Mouse (Mus musculus) MN1 (cell line): Measurements from ENCODE around the gene Lemd1.

Experiments used
- DNase-seq: peaks from one replicate; pipeline ENCODE4 v3.0.0-alpha.2; 2016; ENCODE audit warnings: low spot score

Gene Lemd1

GRCm38 (mm10) chr1:132201511-132201860, 10.3 kb downstream of the Lemd1 start:
- DNase-seq, result no peak

DNA sequence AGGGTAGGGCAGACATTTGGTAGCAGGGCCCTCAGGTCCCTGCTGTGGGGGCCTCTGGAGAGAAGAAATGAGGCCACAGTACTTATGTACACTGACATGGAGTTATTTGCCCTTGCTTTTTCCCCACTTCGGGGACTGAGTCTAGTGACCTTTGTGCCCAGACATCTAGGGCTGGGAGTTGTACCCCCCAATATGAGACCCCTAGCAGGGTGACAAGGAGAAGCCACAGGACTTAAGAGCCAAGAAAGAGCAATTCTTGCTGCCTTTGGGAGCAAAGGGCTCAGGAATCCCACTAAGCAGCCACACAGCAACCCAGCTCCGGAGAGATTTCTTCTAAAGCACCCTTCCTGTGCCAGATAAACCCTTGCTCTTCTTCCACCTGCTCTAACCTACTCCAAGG, 10.7 kb downstream of the Lemd1 start:
- no peak for DNase-seq

DNA sequence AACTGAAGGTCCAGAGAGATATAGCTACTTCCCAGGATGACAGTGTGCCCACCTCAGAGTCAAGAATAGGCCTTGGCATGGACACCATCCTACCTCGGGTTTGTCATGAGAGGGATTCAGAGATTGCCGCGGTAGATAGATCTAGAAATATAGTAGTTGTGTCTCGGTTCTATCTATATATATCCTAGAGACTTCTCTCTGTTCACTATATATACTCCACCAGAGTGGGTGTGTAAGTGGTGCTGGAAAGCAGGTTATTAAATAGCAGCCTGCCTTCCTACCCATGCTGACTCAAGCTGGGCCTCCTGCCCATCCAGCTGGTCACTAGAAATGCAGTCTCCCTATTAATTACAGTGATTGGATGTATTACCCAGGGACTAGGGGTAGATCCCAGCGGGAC, 11.5 kb downstream of the Lemd1 start:
- DNase-seq, result no peak

DNA sequence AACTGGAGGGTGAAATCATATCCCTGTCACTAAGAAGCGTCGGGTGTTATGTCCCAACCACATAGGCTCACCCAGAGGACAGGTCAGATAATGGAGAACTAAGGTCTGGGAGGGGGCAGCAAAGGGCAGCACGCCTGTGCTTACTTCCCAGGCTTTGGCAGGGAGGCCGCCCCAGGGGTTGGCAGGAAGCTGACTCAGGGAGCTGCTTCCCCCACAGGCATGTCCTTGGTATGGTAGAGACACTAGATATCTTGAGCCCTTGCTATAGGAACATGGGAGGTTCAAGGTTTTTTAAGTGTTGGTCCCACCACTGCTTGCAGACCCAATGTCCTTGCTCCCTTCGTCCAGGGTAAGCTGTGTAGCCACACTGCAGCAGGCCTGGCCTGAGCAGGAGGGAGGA, 14.7 kb downstream of the Lemd1 start:
- no peak for DNase-seq

DNA sequence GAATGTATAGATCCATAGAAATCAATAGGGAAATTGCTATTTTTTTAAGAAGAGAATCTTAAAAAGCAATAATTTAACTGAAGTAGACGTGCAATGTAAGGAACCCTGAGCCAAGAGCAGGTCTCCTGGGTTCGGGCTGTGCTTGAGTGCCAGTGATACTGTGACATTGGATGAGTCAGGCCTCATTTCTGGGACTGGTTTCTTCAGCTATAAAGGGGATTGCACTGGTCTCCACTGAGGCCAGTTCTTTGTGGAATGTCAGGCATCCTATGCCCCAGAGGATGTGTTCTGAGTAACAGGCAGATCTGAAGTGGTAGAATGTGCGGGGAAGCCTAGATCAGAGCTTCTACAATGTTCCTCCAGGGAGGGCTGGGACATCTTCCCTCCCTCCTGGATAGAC, 15.6 kb downstream of the Lemd1 start:
- DNase-seq, result no peak

GRCm38 (mm10) chr1:132208154-132208553, 16.9 kb downstream of the Lemd1 start:
- DNase-seq, result peak; percentile 8

GRCm38 (mm10) chr1:132209400-132209799, 18.2 kb downstream of the Lemd1 start:
- no peak for DNase-seq

- no peak for DNase-seq
Observed at GRCm38 (mm10) chr1:132210922-132211321, 19.7 kb downstream of the Lemd1 start.

GRCm38 (mm10) chr1:132211672-132212071, 20.4 kb downstream of the Lemd1 start:
- DNase-seq, result no peak

DNA sequence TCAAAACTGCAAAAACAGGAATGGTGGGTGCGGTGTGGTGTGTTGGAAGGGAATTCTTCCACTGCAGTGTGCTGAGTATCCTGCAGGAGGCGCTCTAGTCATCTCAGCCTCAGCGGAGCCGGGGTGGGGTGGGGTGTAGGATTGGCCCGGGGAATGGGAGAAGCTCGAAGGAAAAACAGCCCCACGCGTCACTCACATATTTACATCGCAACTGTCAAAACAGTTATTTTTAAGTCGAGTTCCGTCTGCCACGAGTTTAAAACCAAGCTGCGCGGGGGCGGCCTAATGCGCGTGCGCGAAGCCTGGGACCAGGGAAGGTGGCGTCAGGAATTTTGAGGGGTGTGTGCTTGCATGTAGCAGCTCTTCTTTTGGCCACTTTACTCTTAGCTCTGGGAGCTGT, 21.0 kb downstream of the Lemd1 start:
- no peak for DNase-seq

DNA sequence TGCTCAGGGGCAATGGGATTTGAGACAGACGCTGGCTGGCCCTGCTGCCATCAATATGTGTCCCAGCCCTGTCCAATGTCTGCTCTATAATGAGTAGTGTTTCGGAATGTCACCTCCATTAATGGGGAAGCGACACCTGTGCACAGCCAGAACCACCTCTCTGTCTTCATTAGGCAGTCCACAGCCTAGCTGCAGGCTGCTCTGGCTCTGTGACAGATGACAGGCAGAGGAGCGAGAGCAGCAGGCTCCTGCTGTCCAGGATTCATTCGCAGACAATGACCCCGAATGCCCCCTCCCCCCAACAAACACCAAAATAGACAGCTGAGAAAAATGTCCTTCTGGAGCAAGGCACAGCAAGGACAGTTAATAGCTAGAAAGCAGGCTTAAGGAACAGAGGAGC, 21.8 kb downstream of the Lemd1 start:
- DNase-seq, result no peak

GRCm38 (mm10) chr1:132216276-132216675, 25.0 kb downstream of the Lemd1 start:
- DNase-seq, result no peak

GRCm38 (mm10) chr1:132221627-132222026, 30.4 kb downstream of the Lemd1 start:
- DNase-seq, result no peak

DNA sequence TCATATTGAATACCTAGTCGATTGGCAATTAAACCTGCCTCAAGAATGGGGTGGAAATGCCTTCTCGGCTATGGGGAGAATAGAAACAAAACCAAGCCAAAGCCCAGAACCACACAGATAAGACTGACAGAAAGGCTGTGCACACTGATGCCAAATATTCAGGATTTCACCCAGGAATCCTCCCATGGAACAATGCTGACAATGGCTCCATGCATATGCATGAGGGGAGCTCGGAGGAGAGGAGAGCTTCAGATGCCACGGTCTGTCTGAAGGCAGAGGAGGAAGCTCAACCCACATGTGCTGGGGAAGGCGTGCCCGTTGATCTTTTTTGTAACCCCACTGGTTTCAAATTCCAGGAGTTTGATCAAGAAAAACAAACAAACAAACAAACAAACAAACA, 30.9 kb downstream of the Lemd1 start:
- DNase-seq, result no peak

DNA sequence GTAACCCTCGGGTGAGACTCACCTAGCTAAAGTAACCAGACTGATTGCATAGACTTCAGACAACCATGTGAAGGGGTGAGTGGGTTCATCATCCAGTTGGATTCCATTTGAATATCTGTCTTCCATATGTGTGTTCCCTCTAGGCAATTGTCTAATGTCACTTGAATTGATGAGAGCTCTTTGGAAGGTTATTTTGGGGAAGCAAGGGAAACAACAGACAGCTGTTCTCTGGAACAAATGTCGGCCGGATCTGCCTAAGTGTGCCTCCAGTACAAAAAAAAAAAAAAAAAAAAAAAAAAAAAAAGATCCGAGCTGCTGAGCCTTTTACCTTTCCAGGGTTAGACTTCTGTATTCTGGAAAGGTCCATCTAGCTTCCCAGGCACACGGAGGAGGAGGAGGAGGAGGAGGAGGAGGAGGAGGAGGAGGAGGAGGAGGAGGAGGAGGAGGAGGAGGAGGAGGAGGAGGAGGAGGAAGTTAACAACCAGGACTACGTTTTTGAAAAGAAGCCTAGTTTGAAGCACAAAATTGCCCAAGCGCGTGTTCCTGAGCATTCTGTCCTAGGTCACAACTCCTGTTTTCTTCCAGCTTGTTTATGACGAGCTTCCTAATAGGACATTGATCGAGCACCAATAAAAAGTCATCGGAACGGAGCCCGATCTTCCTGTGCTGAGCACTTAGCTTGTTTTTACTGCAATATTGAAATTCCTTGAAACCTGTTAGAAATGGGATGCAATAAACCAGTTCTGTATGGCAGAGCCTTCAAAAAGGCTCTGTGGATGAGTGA, 35.3 kb downstream of the Lemd1 start:
- no peak for DNase-seq

GRCm38 (mm10) chr1:132229667-132230066, 38.4 kb downstream of the Lemd1 start, which contains the start of gene Gm10188:
Gene Gm10188, minus strand, starts transcription at chr1:132229767.
- no peak for DNase-seq

DNA sequence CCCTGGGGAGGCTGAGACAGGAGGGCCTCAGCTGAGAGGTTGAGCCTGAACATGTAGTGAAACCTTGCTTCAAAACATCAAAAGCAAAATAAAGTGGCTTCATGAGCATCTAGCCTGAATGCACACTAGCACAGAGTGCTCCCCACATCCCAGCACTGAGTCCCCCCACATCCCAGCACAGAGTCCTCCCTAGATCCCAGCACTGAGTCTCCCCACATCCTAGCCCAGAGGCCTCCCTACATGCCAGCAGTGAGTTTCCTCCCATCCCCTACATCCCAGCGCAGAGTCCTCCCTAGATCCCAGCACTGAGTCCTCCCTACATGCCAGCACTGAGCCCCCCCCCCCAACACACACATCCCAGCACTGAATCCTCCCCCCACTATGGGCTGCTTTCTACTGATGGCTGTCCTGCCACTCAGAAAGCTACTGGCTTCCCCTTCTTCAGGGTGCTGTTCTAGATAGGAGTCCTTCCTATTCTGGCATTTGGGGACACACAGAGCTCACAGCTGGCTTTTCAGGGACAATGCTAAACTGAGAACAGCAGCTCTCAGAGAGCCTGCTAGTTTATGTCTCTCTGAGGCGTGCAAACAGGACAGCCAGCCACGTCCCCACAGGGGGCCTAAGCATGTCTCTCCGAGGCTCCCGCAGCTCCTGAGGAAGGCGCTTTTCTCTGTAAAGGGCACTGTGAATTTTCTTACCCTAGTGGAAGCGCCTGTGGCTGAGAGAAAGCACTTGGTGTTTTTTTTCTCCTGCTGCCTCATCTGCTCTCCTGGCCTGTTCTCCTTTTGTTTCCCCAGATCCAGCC, 40.4 kb downstream of the Lemd1 start:
- DNase-seq, result no peak

DNA sequence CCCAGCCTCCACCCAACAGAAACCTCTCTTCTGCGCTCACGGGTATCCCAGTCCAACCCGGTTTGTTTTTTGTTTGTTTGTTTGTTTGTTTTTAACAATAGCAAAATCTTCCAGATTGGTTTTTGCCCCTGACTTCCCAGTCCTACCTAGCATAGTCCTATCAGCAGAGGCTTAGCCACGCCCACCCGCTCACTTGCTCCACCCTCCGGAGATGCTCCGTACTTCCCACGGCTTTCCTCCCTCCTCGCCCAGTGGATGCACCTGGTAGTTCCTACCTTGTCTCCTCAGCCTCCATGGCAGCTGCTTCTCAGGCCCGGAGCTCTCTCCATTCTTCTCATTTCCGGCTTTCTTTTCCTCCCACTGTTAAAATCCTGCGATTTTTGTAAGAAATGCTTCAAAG, 42.3 kb downstream of the Lemd1 start:
- no peak for DNase-seq

DNA sequence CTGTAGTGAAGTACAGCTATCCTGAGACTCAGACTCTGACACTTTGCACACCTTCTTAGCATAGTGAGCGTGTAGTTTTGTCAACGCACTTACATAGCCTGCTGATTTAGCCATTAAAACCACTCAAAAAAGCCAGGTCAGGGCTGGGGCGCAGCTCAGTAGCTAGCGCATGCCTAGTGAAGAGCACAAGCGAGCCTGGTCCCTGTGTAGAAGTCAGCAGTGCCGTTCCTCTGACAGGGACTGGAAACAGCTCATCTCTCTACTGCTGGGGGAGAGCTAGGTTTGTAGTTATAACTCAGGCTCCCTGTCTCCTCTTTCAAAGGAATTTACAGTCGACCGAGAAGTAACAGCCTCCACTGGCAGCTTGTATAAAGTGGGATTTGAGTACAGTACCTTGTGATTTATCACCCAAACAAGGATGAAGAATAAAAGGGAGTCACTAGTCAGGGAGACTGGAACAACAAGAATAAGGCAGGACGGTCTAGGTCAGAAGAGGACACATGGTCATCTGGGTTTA, 43.6 kb downstream of the Lemd1 start:
- DNase-seq, result no peak

DNA sequence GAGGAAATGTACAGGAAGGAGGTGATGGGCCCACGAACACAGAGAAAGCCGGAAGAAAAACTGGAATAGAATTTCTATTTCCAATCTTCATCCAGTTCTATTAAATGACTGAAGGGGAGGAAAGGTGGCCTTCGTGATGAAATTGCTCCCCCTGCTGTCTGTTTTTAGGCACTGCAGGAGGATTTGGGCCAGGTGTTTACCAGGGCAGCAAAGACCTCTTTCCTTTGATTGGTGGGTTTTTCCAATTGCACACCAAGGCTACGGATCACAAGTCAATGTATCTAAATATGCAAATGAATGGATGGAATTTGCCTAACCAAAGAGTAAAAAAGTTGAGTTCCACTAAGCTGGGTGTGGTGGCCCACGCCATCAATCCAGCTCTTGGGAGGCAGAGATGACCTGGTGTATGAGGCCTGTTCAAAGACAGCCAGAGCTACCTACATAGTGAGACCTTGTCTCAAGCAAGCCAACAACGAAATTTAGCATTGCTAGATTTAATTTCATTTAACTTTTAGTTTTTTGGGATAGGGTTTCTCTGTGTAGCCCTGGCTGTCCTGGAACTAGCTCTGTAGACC, 46.4 kb downstream of the Lemd1 start:
- DNase-seq, result peak; percentile 50

DNA sequence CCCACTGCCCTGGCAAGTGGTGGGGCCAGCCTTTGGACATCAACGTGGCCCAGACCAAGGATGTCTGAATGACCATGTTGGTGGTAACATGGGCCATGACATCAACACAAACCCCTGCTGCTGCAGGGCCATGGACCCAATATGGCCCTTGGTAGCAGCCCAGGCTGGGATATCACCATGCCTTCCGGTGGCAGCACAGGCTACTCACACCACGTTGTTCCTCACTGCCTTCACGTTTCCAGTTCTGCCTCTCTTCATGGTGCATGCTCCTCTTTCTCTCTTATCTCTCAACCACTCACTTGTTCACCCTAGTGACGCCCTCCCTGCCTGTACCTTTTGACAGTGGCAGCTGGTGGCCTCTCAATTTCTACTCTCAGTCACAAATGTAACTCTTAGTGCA, 53.8 kb downstream of the Lemd1 start:
- no peak for DNase-seq

DNA sequence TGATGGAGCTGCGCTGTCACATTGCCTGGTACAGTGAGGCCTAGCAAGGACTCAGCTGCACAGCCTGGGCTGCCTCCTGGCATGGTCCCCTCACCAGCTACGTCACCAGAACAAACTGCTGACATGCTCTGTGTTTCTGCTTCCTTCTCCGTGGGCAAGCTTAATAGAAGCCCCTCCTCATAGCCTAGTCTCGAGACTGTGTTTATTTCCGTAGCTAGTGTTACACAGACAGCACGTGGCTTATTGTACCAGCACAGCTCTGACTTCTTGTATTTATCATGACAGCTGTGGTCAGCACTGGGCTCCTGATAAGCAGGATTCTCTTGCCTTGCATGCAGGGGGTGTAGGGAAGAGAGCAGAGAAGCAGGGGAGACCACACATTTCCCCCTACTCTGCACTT, 54.9 kb downstream of the Lemd1 start:
- DNase-seq, result no peak

- DNase-seq, result no peak
Observed at GRCm38 (mm10) chr1:132246641-132247040, 55.4 kb downstream of the Lemd1 start.
